Mouse (Mus musculus) right cerebral cortex, postnatal 36 days (tissue): ENCODE measurements at regions not wholly inside any gene's neighbourhood (a gene's known extent, or its start where the extent isn't known, plus 50 kb on each side); places are given as distances from the start of the nearest gene placed in this dataset.

ENCODE experiments used
- DNase-seq, 2 experiments: peaks; one replicate each; pipeline ENCODE4 v3.0.0; 2022; ENCODE audit warnings: low spot score in 2 of 2, mixed read lengths in 1 of 2

DNA sequence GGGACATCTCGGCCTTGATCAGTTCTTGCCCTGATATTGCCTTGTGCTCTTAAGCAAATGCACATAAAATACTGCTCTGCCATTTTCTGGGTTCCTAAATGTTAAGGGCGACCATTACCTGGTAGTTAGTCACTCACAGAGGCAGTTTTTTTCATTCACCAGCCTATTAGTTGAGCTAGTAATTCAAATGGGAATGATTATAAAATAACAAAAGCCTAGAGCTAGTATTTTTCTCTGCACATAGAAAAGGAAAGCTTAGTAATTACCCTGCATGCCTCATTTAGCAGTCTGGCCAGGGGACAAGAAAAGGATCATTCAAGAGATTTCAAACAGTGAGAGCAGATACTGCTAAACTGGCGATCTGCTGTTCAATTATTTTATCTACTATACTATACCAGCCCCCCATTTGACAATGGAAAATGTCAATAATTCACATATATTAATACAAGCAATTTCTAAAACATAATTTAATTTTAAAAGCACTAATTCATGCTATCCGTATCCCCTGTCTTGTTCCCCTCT is 645.1 kb downstream of the Pdha2 start:
- DNase-seq, result no peak

DNA sequence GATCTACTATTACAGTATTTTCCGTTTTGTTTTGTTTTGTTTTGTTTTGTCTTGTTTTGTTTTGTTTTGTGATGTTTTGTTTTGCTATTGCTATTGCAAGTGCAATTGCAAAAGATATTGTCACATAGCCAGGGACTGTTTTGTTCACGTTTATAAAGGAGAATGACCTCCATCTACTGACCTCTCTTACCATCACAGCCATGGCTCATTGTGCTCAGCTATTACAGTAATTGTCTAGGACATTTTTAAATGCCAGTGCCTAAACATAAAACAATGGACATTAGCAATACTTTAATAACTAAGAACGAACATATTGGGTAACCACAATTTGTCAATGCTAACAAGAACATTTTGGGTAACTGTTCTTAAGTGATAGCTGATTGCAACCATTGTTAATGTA is 657.4 kb downstream of the Pdha2 start:
- DNase-seq, result no peak

DNA sequence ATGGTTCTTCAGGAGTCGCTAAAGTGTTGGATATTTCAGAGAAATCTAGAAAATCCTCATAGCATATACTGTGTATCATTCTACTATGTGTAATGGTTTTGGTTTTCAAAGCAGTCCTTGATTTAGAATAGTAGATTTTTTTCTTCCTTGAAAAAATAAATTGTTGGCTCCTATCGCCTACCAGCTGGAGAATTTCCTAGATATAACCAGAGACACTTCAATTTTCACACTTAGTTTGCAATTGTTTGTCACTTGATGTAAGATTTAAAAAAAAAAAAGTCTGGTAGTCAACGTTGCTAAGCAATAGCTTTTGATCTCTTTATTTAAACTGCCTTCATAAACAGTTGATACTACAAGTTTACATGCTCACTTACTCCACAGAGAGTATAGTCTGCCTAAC is 663.7 kb downstream of the Pdha2 start:
- DNase-seq, result no peak

DNA sequence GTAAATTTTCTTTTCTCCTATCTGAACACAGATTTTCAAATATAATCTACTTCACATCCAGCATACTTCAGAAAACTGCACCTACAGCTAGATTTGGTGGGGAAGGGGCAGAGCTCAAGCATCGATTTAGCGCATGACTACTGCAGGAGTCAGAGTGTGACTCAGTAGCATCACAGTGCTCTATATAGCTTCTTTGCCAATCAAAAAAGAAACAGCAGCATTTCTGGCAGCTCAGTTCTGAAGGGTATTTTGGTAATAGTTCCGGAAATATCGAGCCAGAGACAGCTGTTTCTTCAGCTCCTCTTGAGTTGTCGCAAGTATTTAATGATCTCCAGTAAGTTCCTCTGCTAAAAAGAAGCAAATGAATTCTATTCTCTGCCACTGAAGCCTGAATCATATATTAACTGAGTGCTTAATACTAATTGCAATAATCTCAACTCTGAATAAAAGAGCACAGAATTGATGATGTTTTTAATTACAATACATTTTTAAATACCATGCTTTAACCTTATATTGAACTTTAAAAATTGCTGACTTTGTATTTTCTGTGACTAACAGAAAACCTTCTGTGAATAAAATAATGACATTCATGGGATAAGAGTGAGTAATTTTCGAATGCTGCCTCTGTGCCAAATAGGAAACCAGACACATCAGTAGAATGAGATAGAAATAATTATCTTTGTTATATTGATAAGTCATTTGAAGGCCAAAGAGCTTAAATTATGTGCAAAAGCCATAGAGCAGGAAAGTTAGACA is 680.2 kb downstream of the Pdha2 start:
- DNase-seq, result peak in 1 of 2 experiments; percentile 6

DNA sequence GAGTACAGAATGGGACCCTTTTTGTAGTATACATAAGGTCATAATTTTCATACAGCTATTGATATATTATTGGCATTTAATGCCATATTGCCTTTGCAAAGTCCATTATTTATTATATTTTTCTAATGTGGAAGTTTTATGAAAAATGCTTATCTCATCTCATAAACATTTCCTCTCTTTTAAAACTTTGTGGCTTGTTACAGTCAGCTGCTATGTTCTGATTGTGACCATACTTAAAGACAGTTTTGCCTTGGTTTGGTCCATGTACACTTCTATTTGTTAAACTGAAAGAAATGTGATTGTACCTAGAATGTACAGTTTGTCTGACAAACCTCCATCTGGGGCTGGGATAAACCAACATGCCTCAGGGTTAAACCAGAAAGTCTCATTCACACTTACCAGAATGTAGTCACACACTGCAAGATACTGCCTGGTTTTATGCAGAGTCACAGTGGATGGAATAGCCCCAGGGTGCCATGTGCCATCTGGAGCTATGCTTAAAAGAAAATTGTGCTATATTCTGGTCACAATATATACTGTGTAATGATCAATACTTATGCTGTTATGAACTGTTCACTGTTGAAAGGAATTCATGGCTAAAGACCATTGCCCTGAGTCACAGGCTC is 690.4 kb downstream of the Pdha2 start:
- no peak for DNase-seq

DNA sequence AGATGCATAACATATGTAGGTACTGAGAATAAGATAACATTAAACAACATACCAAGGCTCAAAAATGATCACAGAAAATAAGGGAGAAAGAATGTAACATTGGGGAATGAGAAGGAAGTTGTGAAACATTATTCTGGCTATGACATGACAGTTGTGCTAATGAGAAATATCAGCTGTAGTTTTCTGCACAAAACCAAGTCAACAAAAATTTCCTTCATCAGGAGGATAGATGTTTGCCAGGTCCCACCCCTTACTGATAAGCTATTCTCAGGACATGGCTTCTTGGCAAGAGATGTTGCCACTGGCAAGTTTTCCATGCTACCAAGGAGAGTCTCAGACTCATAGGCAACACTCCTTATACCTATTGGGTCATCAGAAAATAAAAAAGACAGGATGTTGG is 701.3 kb downstream of the Pdha2 start:
- DNase-seq, result no peak

DNA sequence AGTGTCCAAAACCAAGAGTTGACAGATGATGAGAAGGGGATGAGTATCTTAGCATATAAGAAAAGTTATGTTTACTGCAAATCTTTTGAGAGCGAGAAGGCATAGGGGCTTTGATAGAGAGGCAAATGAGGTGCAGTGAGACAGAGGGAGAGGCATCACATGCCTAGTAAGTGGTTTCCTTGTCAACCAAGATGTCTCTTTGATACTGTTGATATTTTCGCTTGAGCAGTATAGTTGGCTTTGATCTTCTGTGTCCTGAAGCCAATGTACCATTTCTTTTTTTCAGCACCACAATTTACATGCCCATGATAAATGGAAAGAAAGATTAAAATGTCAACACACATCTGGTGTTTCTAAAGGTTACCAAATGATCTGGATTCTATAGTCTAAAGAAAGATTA is 702.1 kb downstream of the Pdha2 start:
- DNase-seq, result no peak

DNA sequence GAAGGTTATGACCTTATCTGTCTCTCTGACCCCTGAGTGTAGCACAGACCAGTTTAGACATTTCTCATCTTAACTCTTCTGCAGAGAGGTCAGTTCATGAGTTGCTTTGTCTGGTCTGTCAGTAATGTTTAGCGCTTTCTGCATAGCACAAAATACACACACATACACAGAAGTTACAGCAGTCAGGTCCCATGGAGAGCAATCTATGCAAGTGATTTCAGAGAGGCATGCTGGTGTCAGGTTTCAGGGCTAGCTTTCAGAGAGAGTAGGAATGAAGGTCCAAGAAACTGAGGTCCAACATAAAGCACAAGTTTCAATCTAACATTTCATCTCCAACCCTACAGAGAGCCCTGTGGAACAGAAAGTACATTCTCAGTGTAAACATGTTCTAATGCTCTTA is 718.0 kb downstream of the Pdha2 start:
- no peak for DNase-seq

DNA sequence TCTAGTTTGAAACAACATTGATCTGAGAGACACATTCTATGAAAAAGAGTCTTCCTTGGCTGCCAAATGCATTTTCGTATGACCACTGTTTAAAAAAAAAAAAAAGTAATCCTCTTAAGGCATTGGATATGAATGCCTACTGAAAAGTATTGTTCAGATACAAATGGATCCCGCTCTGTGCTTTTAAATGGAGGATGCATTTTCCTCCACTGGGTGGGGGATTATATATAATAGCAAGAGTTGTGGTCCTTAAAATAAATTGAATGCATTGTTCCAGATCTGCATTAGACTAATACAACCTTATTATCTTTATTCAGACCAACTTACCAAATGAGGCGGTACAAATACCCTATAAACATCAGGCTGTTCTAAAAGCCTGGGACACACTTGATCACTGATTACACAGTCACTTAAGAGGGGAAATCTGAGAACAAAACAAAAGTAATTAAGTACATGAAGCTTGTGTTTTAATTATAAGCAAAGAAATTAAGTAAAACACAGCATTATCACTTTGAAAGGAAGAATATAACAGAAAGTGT is 734.4 kb downstream of the Pdha2 start:
- no peak for DNase-seq

DNA sequence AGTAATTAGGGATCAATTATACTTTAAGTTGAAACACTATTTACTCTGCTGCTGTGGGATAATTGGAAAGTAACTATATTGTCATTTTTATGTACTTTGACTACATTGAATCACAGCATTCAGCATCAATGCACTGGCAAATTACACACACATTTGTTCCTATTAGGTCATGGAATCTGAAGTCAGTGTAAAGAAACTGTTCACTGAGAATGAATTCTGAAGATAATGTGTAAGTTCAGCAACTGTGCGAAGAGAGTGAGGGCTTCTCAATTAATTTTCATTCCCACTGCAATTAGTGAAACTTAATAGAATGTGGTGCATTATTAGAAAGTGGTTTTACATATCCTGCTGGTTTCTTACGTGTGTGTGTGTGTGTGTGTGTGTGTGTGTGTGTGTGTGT is 735.6 kb downstream of the Pdha2 start:
- DNase-seq, result no peak

DNA sequence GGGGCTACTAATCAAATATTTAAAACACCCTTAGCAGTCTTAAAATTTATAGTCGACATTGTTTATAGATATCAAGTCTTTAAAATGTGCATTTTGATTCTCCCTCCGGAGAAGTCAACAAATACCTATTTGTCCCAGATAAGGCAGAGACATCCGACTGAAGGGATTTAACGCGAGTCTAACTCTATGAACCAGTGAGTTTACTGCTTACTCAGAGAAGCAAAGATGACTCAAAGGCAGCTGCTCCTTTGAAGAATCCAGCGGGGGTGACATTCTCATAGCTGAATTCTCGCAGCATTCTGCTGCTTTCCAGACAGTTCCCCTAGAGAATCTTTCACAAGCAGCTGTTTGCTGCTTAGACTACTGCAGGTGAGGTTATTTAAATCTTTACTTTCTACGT is 759.6 kb downstream of the Pdha2 start:
- no peak for DNase-seq

DNA sequence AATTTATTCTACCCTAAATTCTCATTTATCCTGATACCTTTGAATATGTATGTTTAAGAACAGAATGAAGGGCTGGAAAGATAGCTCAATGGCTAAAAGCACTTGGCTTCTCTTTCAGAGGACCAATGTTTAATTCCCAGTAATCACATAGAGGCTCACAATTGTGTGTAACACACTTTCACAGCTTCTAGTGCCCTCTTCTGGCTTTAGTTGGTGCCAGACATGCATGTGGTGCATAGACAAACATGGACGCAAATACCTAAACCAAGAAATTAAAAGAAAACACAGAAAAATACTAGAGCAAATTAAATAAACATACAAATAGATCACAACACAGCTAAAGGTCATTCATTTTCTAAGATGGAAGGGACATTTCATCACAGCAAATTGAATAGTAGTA is 761.0 kb downstream of the Pdha2 start:
- no peak for DNase-seq

DNA sequence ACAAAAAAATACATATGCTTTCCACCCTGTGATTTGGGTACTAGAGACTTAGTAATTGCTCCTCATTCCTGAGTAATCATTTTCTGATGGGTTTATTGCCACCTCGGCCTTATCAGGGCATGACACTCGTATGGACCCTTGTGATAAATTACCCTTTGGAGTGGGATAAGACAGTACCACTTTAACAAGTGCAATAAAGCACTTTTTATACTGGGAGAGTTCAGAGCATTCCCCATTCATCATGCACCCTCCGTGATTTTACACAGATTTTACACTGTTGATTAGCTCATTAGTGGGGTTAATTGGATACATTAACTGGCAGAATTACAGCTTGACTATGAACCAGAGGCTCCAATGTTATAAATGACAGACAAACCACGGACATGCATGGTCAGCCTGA is 802.9 kb downstream of the Pdha2 start:
- no peak for DNase-seq
